Mouse (Mus musculus): ENCODE results near the gene M6pr.

- TF ChIP-seq HCFC1 (IDR thresholded peaks at IDR 0.05; ENCODE audit: borderline replicate concordance, insufficient read depth, low read length): no peak
- no peak for TF ChIP-seq ZC3H11A (IDR thresholded peaks at IDR 0.05; ENCODE audit: borderline replicate concordance, low read depth, low read length)
Measured at GRCm38 (mm10) chr6:122325361-122325975, 16.9 kb downstream of the M6pr start.

All from ES-E14 (cell line).